Mouse (Mus musculus) kidney, adult 11 months (tissue): ENCODE measurements at regions not wholly inside any gene's neighbourhood (a gene's known extent, or its start where the extent isn't known, plus 50 kb on each side); places are given as distances from the start of the nearest gene placed in this dataset.

Source experiments
- DNase-seq: peaks from one replicate; pipeline ENCODE4 v3.0.0; 2022

- DNase-seq: no peak
Observed at GRCm38 (mm10) chr13:28692587-28692986, 260.9 kb downstream of the Sox4 start.

- DNase-seq: no peak
Observed at GRCm38 (mm10) chr13:28690511-28691160, 262.9 kb downstream of the Sox4 start.

GRCm38 (mm10) chr13:28687838-28688237 is 265.7 kb downstream of the Sox4 start:
- DNase-seq: no peak

- DNase-seq: no peak
Observed at GRCm38 (mm10) chr13:28684311-28684710, 269.2 kb downstream of the Sox4 start.

GRCm38 (mm10) chr13:28680266-28680665 is 273.2 kb downstream of the Sox4 start:
- no peak for DNase-seq

GRCm38 (mm10) chr13:28673622-28674021 is 279.9 kb downstream of the Sox4 start:
- DNase-seq: no peak

- peak; percentile 31 for DNase-seq
Observed at GRCm38 (mm10) chr13:28671543-28671942, 282.0 kb downstream of the Sox4 start.

GRCm38 (mm10) chr13:28669832-28670585 is 283.5 kb downstream of the Sox4 start:
- no peak for DNase-seq

GRCm38 (mm10) chr13:28666832-28667231 is 286.7 kb downstream of the Sox4 start:
- DNase-seq: no peak

GRCm38 (mm10) chr13:28665150-28665549 is 288.4 kb downstream of the Sox4 start:
- no peak for DNase-seq

- DNase-seq: no peak
Observed at GRCm38 (mm10) chr13:28664698-28665097, 288.8 kb downstream of the Sox4 start.

- DNase-seq: no peak
Observed at GRCm38 (mm10) chr13:28663950-28664681, 289.4 kb downstream of the Sox4 start.

- peak; percentile 38 for DNase-seq
Observed at GRCm38 (mm10) chr13:28663459-28663858, 290.1 kb downstream of the Sox4 start.

GRCm38 (mm10) chr13:28662316-28662752 is 291.2 kb downstream of the Sox4 start:
- peak; percentile 27 for DNase-seq

GRCm38 (mm10) chr13:28660151-28660550 is 293.4 kb downstream of the Sox4 start:
- DNase-seq: no peak

GRCm38 (mm10) chr13:28658652-28659051 is 294.9 kb downstream of the Sox4 start:
- no peak for DNase-seq

GRCm38 (mm10) chr13:28654883-28655282 is 298.6 kb downstream of the Sox4 start:
- no peak for DNase-seq

GRCm38 (mm10) chr13:28653362-28653761 is 300.2 kb downstream of the Sox4 start:
- no peak for DNase-seq

GRCm38 (mm10) chr13:28651810-28652209 is 301.7 kb downstream of the Sox4 start:
- DNase-seq: peak; percentile 69

GRCm38 (mm10) chr13:28645881-28646280 is 307.6 kb downstream of the Sox4 start:
- DNase-seq: no peak

- DNase-seq: no peak
Observed at GRCm38 (mm10) chr13:28644846-28645574, 308.5 kb downstream of the Sox4 start.

- no peak for DNase-seq
Observed at GRCm38 (mm10) chr13:28640826-28641225, 312.7 kb downstream of the Sox4 start.
